Mouse (Mus musculus) stomach, postnatal 0 days (tissue): ENCODE measurements around the gene Muc20.

Source experiments
- CTCF ChIP-seq: IDR thresholded peaks from 2 replicates; pipeline ENCODE4 v1.5.1; 2016; ENCODE audit warnings: antibody characterized with exemption, low read depth, mild to moderate bottlenecking, moderate library complexity
- EP300 ChIP-seq: optimal IDR thresholded peaks from 2 replicates; pipeline ENCODE3; 2016; ENCODE audit warnings: antibody characterized with exemption

DNA sequence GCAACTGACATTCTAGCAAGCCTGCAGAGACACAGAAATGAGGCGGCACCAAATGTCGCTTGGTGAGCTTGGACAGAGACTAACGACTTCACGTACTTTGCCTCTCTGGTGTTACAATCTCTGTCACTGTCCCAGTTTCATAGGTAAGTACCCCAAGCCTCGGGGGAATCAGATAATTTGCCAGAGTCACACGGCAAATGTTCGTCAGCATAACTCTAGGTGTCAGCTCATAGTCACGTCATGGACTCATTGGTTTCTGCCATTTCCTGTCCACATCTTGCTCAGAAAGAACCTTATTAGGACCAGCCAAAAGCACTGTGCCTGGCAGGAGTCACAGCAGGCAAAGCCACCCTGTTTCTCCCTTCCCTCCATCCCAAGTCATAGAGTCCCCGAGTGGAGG, 55.9 kb downstream of the Muc20 start:
- TF ChIP-seq CTCF: no peak
- no peak for TF ChIP-seq EP300
